Mouse (Mus musculus) heart, adult 18-20 months (tissue): ENCODE measurements around the gene Ctnnbip1. TPM values are rescaled to one million over a fixed set of nuclear protein-coding genes. Genes with fewer than 3 reads are reported as not detected.
A peak's percentile ranks its signal among the peaks of the same experiment; 100 is the strongest.

Experiments used
- DNase-seq, 2 experiments: peaks; one replicate each; pipeline ENCODE4 v3.0.0; 2021 to 2022; ENCODE audit warnings: mixed read lengths in 1 of 2
- long read RNA-seq, 2 experiments: library from polyadenylated mRNA; stranded (forward); transcript quantifications; one replicate each; pipeline ENCODE4 v2.0.0; 2021
- total RNA-seq, 2 experiments: library from RNA; stranded (reverse); gene quantifications; 2 replicates each; pipeline ENCODE4 v1.2.3; 2021

Gene Ctnnbip1
- 10 to 100 TPM; 24.2 to 25.1 TPM for total RNA-seq
- long read RNA-seq, experiment 1, transcript Ctnnbip1-201 (5 exons, 2,674 nt), result major isoform, 32 of 41 reads
- long read RNA-seq, experiment 1, partial matches to known transcripts, result 0 of 41 reads
- long read RNA-seq, experiment 1, other reads (novel, unspliced or antisense), result 9 of 41 reads
- long read RNA-seq, experiment 2, transcript Ctnnbip1-201 (5 exons, 2,674 nt), result major isoform, 22 of 34 reads
- long read RNA-seq, experiment 2, partial matches to known transcripts, result 2 of 34 reads
- long read RNA-seq, experiment 2, other reads (novel, unspliced or antisense), result 10 of 34 reads

- peak; percentile 96 to 98 for DNase-seq
Observed at GRCm38 (mm10) chr4:149517868-149518340, at the start of gene Ctnnbip1. TSS of gene Ctnnbip1 (plus strand) at chr4:149518236.

GRCm38 (mm10) chr4:149469557-149469956, 48.5 kb upstream of the Ctnnbip1 start:
- no peak for DNase-seq

GRCm38 (mm10) chr4:149475096-149475495, 42.9 kb upstream of the Ctnnbip1 start:
- no peak for DNase-seq

- DNase-seq, result no peak
Observed at GRCm38 (mm10) chr4:149477078-149477477, 41.0 kb upstream of the Ctnnbip1 start, which contains the start of gene Tmem274. TSS of gene Tmem274 (plus strand) at chr4:149477378.

GRCm38 (mm10) chr4:149484566-149484965, 33.5 kb upstream of the Ctnnbip1 start:
- no peak for DNase-seq

- peak; percentile 94 to 96 for DNase-seq
Observed at GRCm38 (mm10) chr4:149485053-149485824, 32.8 kb upstream of the Ctnnbip1 start, which contains the start of the genes Nmnat1 and Lzic. TSS of gene Nmnat1 (minus strand) at chr4:149485202. TSS of gene Lzic (plus strand) at chr4:149485229.

GRCm38 (mm10) chr4:149485825-149486206, 32.2 kb upstream of the Ctnnbip1 start:
- DNase-seq, result peak; percentile 38 to 65

GRCm38 (mm10) chr4:149487729-149488128, 30.3 kb upstream of the Ctnnbip1 start:
- DNase-seq, result peak in 1 of 2 experiments; percentile 20

GRCm38 (mm10) chr4:149489415-149490240, 28.4 kb upstream of the Ctnnbip1 start:
- peak; percentile 71 to 79 for DNase-seq

GRCm38 (mm10) chr4:149491151-149491550, 26.9 kb upstream of the Ctnnbip1 start:
- no peak for DNase-seq

- no peak for DNase-seq
Observed at GRCm38 (mm10) chr4:149496612-149497011, 21.4 kb upstream of the Ctnnbip1 start.

GRCm38 (mm10) chr4:149498901-149499300, 19.1 kb upstream of the Ctnnbip1 start:
- no peak for DNase-seq

- no peak for DNase-seq
Observed at GRCm38 (mm10) chr4:149499790-149500189, 18.2 kb upstream of the Ctnnbip1 start.

- no peak for DNase-seq
Observed at GRCm38 (mm10) chr4:149504363-149504762, 13.7 kb upstream of the Ctnnbip1 start.

- DNase-seq, result no peak
Observed at GRCm38 (mm10) chr4:149504858-149505257, 13.2 kb upstream of the Ctnnbip1 start.

GRCm38 (mm10) chr4:149505261-149505967, 12.6 kb upstream of the Ctnnbip1 start:
- DNase-seq, result no peak

- DNase-seq, result no peak
Observed at GRCm38 (mm10) chr4:149506904-149507303, 11.1 kb upstream of the Ctnnbip1 start.

GRCm38 (mm10) chr4:149511221-149511646, 6.8 kb upstream of the Ctnnbip1 start:
- no peak for DNase-seq

GRCm38 (mm10) chr4:149512072-149512471, 6.0 kb upstream of the Ctnnbip1 start:
- DNase-seq, result no peak

- no peak for DNase-seq
Observed at GRCm38 (mm10) chr4:149515706-149516105, 2.3 kb upstream of the Ctnnbip1 start.
